Mouse (Mus musculus): ENCODE data around the gene Wwp2. TPM values are rescaled to one million over a fixed set of nuclear protein-coding genes. Genes with fewer than 3 reads are reported as not detected.

Wwp2 gene
- total RNA-seq (2021): 10 to 100 TPM; 32.7 to 33.2 TPM
- long read RNA-seq, experiment 1, full-length matches to known transcripts: 24 of 30 reads
- long read RNA-seq, experiment 1, partial matches to known transcripts: 3 of 30 reads
- long read RNA-seq, experiment 1, other reads (novel, unspliced or antisense): 3 of 30 reads
- long read RNA-seq, experiment 2, full-length matches to known transcripts: 22 of 41 reads
- long read RNA-seq, experiment 2, partial matches to known transcripts: 19 of 41 reads
- long read RNA-seq, experiment 2, other reads (novel, unspliced or antisense): 0 of 41 reads

GRCm38 (mm10) chr8:107435962-107436831, at the start of gene Wwp2:
Gene Wwp2 (plus strand): TSS chr8:107436365.
- DNase-seq (ENCODE audit: low spot score in 2 of 2): peak; percentile 76 to 82

GRCm38 (mm10) chr8:107386642-107387041, 49.5 kb upstream of the Wwp2 start:
- no peak for DNase-seq (ENCODE audit: low spot score in 2 of 2)

- peak; percentile 32 to 47 for DNase-seq (ENCODE audit: low spot score in 2 of 2)
Measured at GRCm38 (mm10) chr8:107387861-107388260, 48.3 kb upstream of the Wwp2 start.

GRCm38 (mm10) chr8:107389557-107389956, 46.6 kb upstream of the Wwp2 start:
- peak; percentile 59 to 83 for DNase-seq (ENCODE audit: low spot score in 2 of 2)

- no peak for DNase-seq (ENCODE audit: low spot score in 2 of 2)
Measured at GRCm38 (mm10) chr8:107390476-107391135, 45.6 kb upstream of the Wwp2 start.

- DNase-seq (ENCODE audit: low spot score in 2 of 2): no peak
Measured at GRCm38 (mm10) chr8:107391136-107391516, 45.0 kb upstream of the Wwp2 start.

GRCm38 (mm10) chr8:107395397-107395796, 40.8 kb upstream of the Wwp2 start:
- DNase-seq (ENCODE audit: low spot score in 2 of 2): no peak

- no peak for DNase-seq (ENCODE audit: low spot score in 2 of 2)
Measured at GRCm38 (mm10) chr8:107396106-107396670, 40.0 kb upstream of the Wwp2 start.

GRCm38 (mm10) chr8:107397665-107398064, 38.5 kb upstream of the Wwp2 start:
- DNase-seq (ENCODE audit: low spot score in 2 of 2): no peak

- no peak for DNase-seq (ENCODE audit: low spot score in 2 of 2)
Measured at GRCm38 (mm10) chr8:107399495-107399894, 36.7 kb upstream of the Wwp2 start.

GRCm38 (mm10) chr8:107401866-107402265, 34.3 kb upstream of the Wwp2 start:
- no peak for DNase-seq (ENCODE audit: low spot score in 2 of 2)

- peak; percentile 52 to 63 for DNase-seq (ENCODE audit: low spot score in 2 of 2)
Measured at GRCm38 (mm10) chr8:107403038-107403781, 33.0 kb upstream of the Wwp2 start, which contains the start of gene Nqo1. Gene Nqo1 (minus strand): TSS chr8:107403206.

GRCm38 (mm10) chr8:107404057-107404456, 32.1 kb upstream of the Wwp2 start:
- DNase-seq (ENCODE audit: low spot score in 2 of 2): no peak

GRCm38 (mm10) chr8:107405935-107406334, 30.2 kb upstream of the Wwp2 start:
- no peak for DNase-seq (ENCODE audit: low spot score in 2 of 2)

GRCm38 (mm10) chr8:107411391-107411790, 24.8 kb upstream of the Wwp2 start:
- no peak for DNase-seq (ENCODE audit: low spot score in 2 of 2)

- DNase-seq (ENCODE audit: low spot score in 2 of 2): no peak
Measured at GRCm38 (mm10) chr8:107412552-107412951, 23.6 kb upstream of the Wwp2 start.

- DNase-seq (ENCODE audit: low spot score in 2 of 2): no peak
Measured at GRCm38 (mm10) chr8:107413881-107414280, 22.3 kb upstream of the Wwp2 start.

GRCm38 (mm10) chr8:107417001-107417400, 19.2 kb upstream of the Wwp2 start:
- DNase-seq (ENCODE audit: low spot score in 2 of 2): no peak

GRCm38 (mm10) chr8:107424176-107424575, 12.0 kb upstream of the Wwp2 start:
- no peak for DNase-seq (ENCODE audit: low spot score in 2 of 2)

- DNase-seq (ENCODE audit: low spot score in 2 of 2): peak; percentile 98 to 99
Measured at GRCm38 (mm10) chr8:107424597-107425229, 11.5 kb upstream of the Wwp2 start, which contains the start of gene Nob1. Gene Nob1 (minus strand): TSS chr8:107425051.

All from adrenal gland, adult 18-20 months (tissue).